Mouse (Mus musculus) heart, adult 2 months (tissue): Measurements from ENCODE around the gene Akna.

ENCODE experiments used
- CTCF ChIP-seq: fragments of 200-600 bp; IDR thresholded peaks from 2 replicates; pipeline ENCODE4 v1.8.1; 2022; ENCODE audit warnings: antibody characterized with exemption, mild to moderate bottlenecking, moderate library complexity
- EP300 ChIP-seq: fragments of 200-500 bp; IDR thresholded peaks from 2 replicates; pipeline ENCODE4 v1.6.1; 2011; ENCODE audit warnings: low read depth, low read length, control low read depth; ENCODE audit not compliant: insufficient read depth
- POLR2A ChIP-seq: fragments of 200-500 bp; IDR thresholded peaks from 2 replicates; pipeline ENCODE4 v1.6.1; 2011; ENCODE audit warnings: mild to moderate bottlenecking, low read depth, low read length, control low read depth; ENCODE audit not compliant: insufficient read depth

DNA sequence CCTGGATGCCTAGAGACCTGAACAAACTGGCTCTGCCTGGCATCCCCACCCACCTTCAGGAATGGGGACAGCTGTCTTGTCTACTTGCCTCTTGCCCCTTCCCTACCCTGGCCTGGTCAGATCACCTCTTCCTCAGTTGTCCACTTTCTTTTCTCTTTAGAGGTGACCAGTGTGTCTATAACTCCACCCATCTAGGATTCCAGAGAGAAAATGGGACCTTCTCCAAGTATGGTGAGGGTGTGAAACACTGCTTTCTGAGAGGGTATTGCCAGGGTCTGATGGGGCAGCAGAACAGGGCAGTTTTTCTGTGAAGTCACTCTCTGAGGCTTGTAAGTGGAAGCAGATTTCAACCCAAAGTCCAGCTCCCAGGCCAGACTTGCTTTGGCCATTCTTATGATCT lies 57.9 kb downstream of the Akna start:
- TF ChIP-seq CTCF (no peak), EP300 (no peak), POLR2A (no peak)
